Mouse (Mus musculus) stomach, postnatal 0 days (tissue): Measurements from ENCODE around the gene 2510009E07Rik. TPM values are rescaled to one million over a fixed set of nuclear protein-coding genes. Genes with fewer than 3 reads are reported as not detected.

Experiments
- ATAC-seq: fragments of 200-750 bp; cut with Nextera tagmentation; 2 replicates; pipeline ENCODE4 v1.8.0; 2017; ENCODE audit not compliant: low FRiP score, low TSS enrichment
- DNase-seq: peaks from one replicate; pipeline ENCODE4 v3.0.0-alpha.2; 2016; ENCODE audit warnings: low spot score
- H3K27ac ChIP-seq: fragments of 300-500 bp; sonication (generic); replicated peaks from 2 replicates; pipeline ENCODE4 v1.5.1; 2014; ENCODE audit warnings: mild to moderate bottlenecking, control low read depth
- H3K27me3 ChIP-seq: fragments of 300-500 bp; sonication (generic); 2 replicates; pipeline ENCODE4 v1.6.1; 2014; ENCODE audit warnings: low read length; ENCODE audit not compliant: control insufficient read depth, insufficient read depth
- H3K36me3 ChIP-seq: fragments of 300-500 bp; sonication (generic); 2 replicates; pipeline ENCODE4 v1.6.1; 2014; ENCODE audit warnings: low read length, mixed read lengths; ENCODE audit not compliant: control insufficient read depth, insufficient read depth
- H3K4me1 ChIP-seq: fragments of 300-500 bp; sonication (generic); replicated peaks from 2 replicates; pipeline ENCODE4 v1.6.1; 2014; ENCODE audit warnings: antibody characterized with exemption; ENCODE audit not compliant: control insufficient read depth, insufficient read depth
- H3K4me2 ChIP-seq: fragments of 300-500 bp; sonication (generic); replicated peaks from 2 replicates; pipeline ENCODE4 v1.6.1; 2014; ENCODE audit warnings: low read depth, mild to moderate bottlenecking, control low read depth, moderate library complexity
- H3K4me3 ChIP-seq: fragments of 300-500 bp; sonication (generic); 2 replicates; pipeline ENCODE4 v1.5.1; 2014; ENCODE audit warnings: low read depth, low read length, control low read depth
- H3K9ac ChIP-seq: fragments of 300-500 bp; sonication (generic); 2 replicates; pipeline ENCODE4 v1.6.1; 2014; ENCODE audit warnings: mild to moderate bottlenecking, low read length, control low read depth, mixed read lengths
- H3K9me3 ChIP-seq: fragments of 300-500 bp; sonication (generic); 2 replicates; pipeline ENCODE4 v1.6.1; 2016; ENCODE audit warnings: low read length; ENCODE audit not compliant: control insufficient read depth
- CTCF ChIP-seq: IDR thresholded peaks from 2 replicates; pipeline ENCODE4 v1.5.1; 2016; ENCODE audit warnings: antibody characterized with exemption, low read depth, mild to moderate bottlenecking, moderate library complexity
- EP300 ChIP-seq: optimal IDR thresholded peaks from 2 replicates; pipeline ENCODE3; 2016; ENCODE audit warnings: antibody characterized with exemption
- WGBS: fragments of 180-500 bp; shearing (Covaris S2); extraction: QIAGEN DNeasy Blood & Tissue Kit; methylation state at CpG from one replicate; pipeline ENCODE4 v1.1.7; 2014; 5-methylcytosine and 5-hydroxymethylcytosine counted together
- polyA plus RNA-seq: library from polyadenylated mRNA; unstranded; fragments of >200 nt; fragmentation: Nextera tagmentation; extraction: Ambion mirVana; gene quantifications from 2 replicates; pipeline ENCODE4 v1.2.1, GENCODE M21; 2015

The 2510009E07Rik gene
- polyA plus RNA-seq, 1 experiment from 2014 or later, result 9.6 TPM

- whole genome bisulfite sequencing, result 73% methylated on average over 5 of the region's 5 CpGs
- no peaks in the 10 kb centered on the region for H3K9me3 ChIP-seq
- no peaks in the 10 kb centered on the region for H3K36me3 ChIP-seq
- H3K4me1 ChIP-seq, result no peaks in the 10 kb centered on the region
- no peak overlapping the region for H3K9ac ChIP-seq
- DNase-seq, result no peak
- no peak for ATAC-seq
- TF ChIP-seq EP300, result no peak
- TF ChIP-seq CTCF, result no peak
- no peak overlapping the region for H3K4me3 ChIP-seq
- H3K27me3 ChIP-seq, result no peaks in the 10 kb centered on the region
- no peak overlapping the region for H3K27ac ChIP-seq
- H3K4me2 ChIP-seq, result no peak overlapping the region
These were observed 86.8 kb downstream of the 2510009E07Rik start for GRCm38 (mm10) chr16:21607651-21608040.

- DNase-seq (no peak), ATAC-seq (no peak)
- no peak overlapping the region for H3K9ac ChIP-seq
- no peaks in the 10 kb centered on the region for H3K27me3 ChIP-seq
- no peak overlapping the region for H3K4me2 ChIP-seq
- H3K27ac ChIP-seq, result no peak overlapping the region
- TF ChIP-seq EP300, result no peak
- H3K4me1 ChIP-seq, result no peaks in the 10 kb centered on the region
- WGBS, result 63% methylated on average over 8 of the region's 8 CpGs
- H3K4me3 ChIP-seq, result no peak overlapping the region
- no peaks in the 10 kb centered on the region for H3K9me3 ChIP-seq
- H3K36me3 ChIP-seq, result no peaks in the 10 kb centered on the region
These were observed 87.3 kb downstream of the 2510009E07Rik start for GRCm38 (mm10) chr16:21607021-21607650.

GRCm38 (mm10) chr16:21606249-21607020 is 88.0 kb downstream of the 2510009E07Rik start:
- H3K9ac ChIP-seq, result no peak overlapping the region
- ATAC-seq (no peak), DNase-seq (no peak)
- TF ChIP-seq CTCF (no peak), EP300 (no peak)
- no peak overlapping the region for H3K4me3 ChIP-seq
- no peaks in the 10 kb centered on the region for H3K27me3 ChIP-seq
- H3K27ac ChIP-seq, result no peak overlapping the region
- no peaks in the 10 kb centered on the region for H3K36me3 ChIP-seq
- H3K4me1 ChIP-seq, result no peaks in the 10 kb centered on the region
- WGBS, result 82% methylated on average over 6 of the region's 6 CpGs
- no peaks in the 10 kb centered on the region for H3K9me3 ChIP-seq
- no peak overlapping the region for H3K4me2 ChIP-seq

GRCm38 (mm10) chr16:21604354-21604753 is 90.1 kb downstream of the 2510009E07Rik start:
- no peaks in the 10 kb centered on the region for H3K27me3 ChIP-seq
- H3K27ac ChIP-seq, result no peak overlapping the region
- DNase-seq (no peak), ATAC-seq (no peak)
- no peaks in the 10 kb centered on the region for H3K4me1 ChIP-seq
- H3K9ac ChIP-seq, result no peak overlapping the region
- H3K36me3 ChIP-seq, result no peaks in the 10 kb centered on the region
- WGBS, result 91% methylated on average over 6 of the region's 6 CpGs
- no peak overlapping the region for H3K4me2 ChIP-seq
- H3K9me3 ChIP-seq, result no peaks in the 10 kb centered on the region
- TF ChIP-seq CTCF (no peak), EP300 (no peak)
- no peak overlapping the region for H3K4me3 ChIP-seq

Other genes with a start within 250 kb of the 2510009E07Rik start
- gene Ehhadh, start 93.1 kb upstream of the 2510009E07Rik start, polyA plus RNA-seq, result 29.0 and 30.9 TPM in 2 replicates
- gene Map3k13, start 99.7 kb upstream of the 2510009E07Rik start, polyA plus RNA-seq, result 0.40 and 0.50 TPM in 2 replicates